Mouse (Mus musculus): ENCODE measurements at regions not wholly inside any gene's neighbourhood (a gene's known extent, or its start where the extent isn't known, plus 50 kb on each side); places are given as distances from the start of the nearest gene placed in this dataset.

GRCm38 (mm10) chr1:57174289-57174890, 195.9 kb upstream of the Satb2 start:
- no peak for DNase-seq (ENCODE audit: low spot score)

DNA sequence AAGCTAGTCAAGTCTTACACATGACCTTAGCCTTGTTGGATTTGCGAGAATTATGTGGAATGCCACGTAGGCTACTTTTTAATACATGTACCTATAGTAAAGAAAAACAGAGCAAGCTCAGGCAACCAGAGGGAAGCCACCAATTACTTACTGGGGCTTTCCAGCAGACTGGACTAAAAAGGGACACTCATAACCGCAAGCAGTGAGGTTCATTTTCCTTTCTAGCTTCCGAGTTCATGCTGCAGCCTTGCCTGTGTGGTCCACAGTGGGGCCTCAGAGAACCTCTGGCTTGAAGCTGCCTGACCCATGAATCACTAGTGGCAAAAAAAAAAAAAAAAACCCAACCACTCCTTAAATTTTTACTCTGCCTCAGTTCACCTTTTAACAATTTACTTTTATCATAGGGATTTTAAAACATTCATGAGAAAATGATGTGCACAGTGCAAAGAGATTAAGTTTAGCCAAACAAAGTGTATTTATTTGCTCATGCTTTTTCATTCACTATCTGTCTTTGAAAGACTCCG, 188.6 kb upstream of the 1700066M21Rik start:
- DNase-seq (ENCODE audit: low spot score): no peak

- DNase-seq (ENCODE audit: low spot score): no peak
Observed at GRCm38 (mm10) chr1:57201274-57201673, 176.1 kb upstream of the 1700066M21Rik start.

GRCm38 (mm10) chr1:57204331-57204730, 173.1 kb upstream of the 1700066M21Rik start:
- no peak for DNase-seq (ENCODE audit: low spot score)

- peak; percentile 24 for DNase-seq (ENCODE audit: low spot score)
Observed at GRCm38 (mm10) chr1:57205198-57205987, 172.0 kb upstream of the 1700066M21Rik start.

DNA sequence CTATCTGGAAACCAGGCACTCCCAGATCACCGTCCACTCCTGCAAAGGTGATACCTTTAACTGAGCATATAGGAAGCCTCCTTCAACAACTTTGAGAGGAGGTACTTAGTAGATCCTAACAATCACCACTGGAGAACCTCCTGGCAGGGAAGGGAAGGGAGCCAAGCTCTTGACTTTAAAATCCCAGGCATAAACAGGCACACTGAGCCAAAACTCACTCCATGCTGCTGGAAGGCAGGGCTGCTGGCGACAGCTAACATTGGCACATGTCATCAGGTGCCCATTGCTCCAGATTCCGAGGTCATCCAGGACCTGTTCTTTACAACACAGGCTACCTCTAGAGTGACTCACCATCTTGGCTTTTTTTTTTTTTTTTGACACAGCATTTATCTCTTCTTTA, 170.9 kb upstream of the 1700066M21Rik start:
- DNase-seq (ENCODE audit: low spot score): no peak

DNA sequence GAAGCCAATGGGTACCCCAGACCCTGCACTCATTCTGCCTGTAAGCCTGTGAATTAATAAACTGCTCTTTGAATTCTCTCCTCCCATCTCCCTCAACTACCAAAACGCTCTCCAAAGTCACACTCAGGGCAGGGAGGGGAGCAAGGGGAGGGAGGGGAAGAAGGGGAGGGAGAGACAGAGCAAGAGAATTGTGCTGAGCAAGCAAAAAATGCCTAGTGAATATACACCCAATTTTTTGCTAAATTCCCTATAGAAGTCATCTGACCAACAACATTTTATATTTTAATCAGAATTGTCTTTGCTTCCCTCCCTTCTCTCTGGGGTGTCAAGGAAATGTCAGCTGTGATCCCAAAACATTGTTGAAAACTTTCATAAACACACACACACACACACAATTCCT, 170.5 kb upstream of the 1700066M21Rik start:
- DNase-seq (ENCODE audit: low spot score): no peak

DNA sequence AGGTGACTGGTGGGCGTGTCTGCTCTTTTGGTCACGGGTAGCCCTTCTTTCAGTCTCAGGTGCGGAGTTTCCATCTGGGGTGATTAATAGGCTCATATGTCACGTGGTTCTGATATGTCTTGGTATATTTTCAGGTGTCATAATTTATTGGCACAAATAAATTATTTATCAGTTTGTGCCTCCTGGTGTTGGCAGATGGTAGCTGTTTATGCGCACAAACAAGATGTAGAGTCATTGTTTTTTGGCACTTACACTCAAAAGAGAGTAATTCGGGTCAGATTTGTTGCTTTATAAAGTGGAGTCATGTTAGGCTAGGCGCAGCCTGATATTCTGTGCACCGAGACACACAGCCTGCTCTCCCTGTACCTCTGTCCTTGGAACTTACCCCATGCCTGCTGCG, 169.0 kb upstream of the 1700066M21Rik start:
- DNase-seq (ENCODE audit: low spot score): no peak

DNA sequence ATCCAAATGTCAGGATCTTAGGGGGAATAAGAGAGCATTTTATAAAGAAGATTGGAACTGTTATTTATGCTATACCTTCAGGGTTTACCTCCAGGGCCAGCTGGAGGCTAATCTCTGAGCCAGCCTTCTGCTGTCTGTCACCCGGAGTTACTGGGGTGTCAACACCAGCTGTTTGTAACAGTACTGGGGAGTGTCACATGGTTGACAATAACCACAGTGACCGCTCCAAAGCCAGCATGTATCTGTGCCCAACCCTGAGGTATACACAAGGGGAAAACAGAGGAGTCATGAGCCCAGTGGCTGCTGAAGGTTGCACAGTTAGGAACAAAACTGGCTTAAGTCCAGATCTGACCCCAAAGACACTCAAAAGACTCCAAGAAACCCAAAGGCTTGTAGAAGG, 168.1 kb upstream of the 1700066M21Rik start:
- DNase-seq (ENCODE audit: low spot score): no peak

- no peak for DNase-seq (ENCODE audit: low spot score)
Observed at GRCm38 (mm10) chr1:57211046-57211445, 166.4 kb upstream of the 1700066M21Rik start.

DNA sequence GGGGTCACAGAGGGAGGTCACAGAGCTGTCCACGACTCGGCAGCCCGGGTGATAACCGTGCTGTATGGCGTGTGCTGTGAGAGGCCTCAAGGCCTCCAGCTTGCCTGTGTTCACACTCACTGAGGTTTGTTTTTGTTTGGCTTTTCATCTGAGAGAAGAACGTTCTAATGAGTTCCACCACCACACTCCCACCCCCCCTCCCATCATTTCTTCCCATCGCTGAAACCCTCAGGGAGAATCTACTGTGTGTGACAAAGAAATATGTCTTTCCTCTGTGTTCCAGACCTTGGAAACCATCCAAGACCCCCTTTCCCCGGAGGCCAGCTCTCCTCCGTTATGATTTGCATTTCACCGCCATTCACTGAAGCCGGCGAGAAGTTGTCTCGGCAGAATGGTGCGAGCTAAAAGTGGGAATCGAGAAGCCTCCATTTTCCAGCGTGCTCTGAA, 164.0 kb upstream of the 1700066M21Rik start:
- no peak for DNase-seq (ENCODE audit: low spot score)

DNA sequence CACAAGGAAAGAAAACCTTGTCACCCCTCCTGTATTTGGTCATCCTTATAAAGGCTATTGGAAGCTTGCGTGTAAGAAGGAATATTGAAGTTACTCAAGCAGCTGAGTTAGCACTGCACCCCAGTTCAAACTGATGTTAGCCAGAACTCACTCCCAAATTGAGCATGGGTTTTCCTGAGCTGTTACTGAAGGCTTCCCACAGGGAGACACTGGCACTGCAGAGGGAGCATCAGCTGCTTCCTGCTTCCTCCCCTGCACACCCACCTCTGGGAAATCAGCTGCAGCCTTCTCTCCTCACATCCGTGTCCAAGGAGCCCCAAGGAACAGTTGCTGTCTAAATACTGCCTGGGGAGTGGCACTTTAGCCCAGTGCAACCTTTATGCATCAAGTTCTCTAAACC, 163.2 kb upstream of the 1700066M21Rik start:
- no peak for DNase-seq (ENCODE audit: low spot score)

DNA sequence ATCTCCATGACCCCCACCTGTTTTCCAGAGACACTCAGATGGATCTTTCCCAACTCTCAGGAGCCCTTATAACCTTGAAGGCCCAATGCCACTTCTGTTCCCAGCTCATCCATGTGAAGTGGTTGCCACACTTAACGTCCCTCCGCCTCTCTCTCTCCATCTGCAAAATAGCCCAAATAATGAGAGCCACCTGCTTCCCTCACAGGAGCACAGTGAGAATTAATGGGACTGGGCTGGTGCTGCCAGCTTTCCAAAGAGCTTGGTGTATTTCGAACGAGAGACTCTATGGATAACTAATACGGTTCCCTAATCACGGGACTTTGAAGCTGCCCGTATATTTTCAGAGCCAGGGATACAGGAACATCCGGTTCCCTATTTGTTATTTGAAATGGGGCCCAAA, 159.8 kb upstream of the 1700066M21Rik start:
- no peak for DNase-seq (ENCODE audit: low spot score)

- DNase-seq (ENCODE audit: low spot score): no peak
Observed at GRCm38 (mm10) chr1:57218127-57218526, 159.3 kb upstream of the 1700066M21Rik start.

DNA sequence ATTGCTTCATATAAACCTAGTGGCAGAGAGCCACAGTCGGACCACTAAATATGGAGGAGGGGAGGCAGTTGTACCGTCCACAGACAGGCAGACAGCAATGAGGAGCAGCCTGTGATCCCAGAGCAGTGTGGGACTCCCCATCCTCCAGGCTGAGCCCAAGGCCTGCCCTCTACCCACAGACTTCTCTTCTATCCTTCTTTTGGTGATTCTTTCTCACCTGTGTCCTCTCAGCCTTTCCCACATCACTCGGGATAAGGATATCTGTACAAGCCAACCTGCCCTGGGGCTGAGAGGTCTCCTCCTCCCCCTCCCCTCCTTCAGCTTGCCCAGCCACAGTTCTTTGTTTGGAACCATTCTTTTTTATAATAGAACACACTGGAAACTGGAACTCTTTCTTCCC, 158.8 kb upstream of the 1700066M21Rik start:
- DNase-seq (ENCODE audit: low spot score): no peak

GRCm38 (mm10) chr1:57224425-57225104, 152.9 kb upstream of the 1700066M21Rik start:
- DNase-seq (ENCODE audit: low spot score): peak; percentile 15

- no peak for DNase-seq (ENCODE audit: low spot score)
Observed at GRCm38 (mm10) chr1:57243607-57244408, 133.6 kb upstream of the 1700066M21Rik start.

- no peak for DNase-seq (ENCODE audit: low spot score)
Observed at GRCm38 (mm10) chr1:57259626-57260025, 117.8 kb upstream of the 1700066M21Rik start.

GRCm38 (mm10) chr1:57265012-57265760, 112.2 kb upstream of the 1700066M21Rik start:
- DNase-seq (ENCODE audit: low spot score): no peak

- no peak for DNase-seq (ENCODE audit: low spot score)
Observed at GRCm38 (mm10) chr1:57266695-57267094, 110.7 kb upstream of the 1700066M21Rik start.

DNA sequence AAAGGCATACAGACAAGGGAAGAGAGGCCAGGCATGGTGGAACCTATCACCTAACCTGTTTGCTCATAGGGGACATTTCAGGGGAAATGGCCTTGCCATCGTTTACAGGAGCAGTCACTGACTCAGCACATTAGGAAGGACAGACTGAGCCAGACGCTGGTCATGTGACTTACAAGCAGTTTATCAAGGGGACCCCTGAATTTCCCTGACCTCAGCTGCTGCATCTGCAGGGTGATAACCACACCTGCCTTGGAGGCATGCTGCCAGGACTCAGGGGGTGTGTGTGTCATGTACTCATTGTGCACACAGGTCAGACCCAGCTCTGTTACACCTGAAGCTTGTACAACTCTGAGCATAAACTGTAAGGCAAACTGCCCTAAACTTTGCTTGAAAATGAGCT, 109.6 kb upstream of the 1700066M21Rik start:
- DNase-seq (ENCODE audit: low spot score): no peak

All from heart, adult 8-10 months (tissue).